Mouse (Mus musculus) regulatory T cell (primary cell): ENCODE data around the gene Hira.

Experiments
- in situ Hi-C: fragments of 300-600 bp; cut with MboI, MseI; formaldehyde crosslinking; loops from one replicate; pipeline ENCODE4 v1.15.1; 2025; ENCODE audit warnings: high pct_unique_total_duplicates

The Hira gene

DNA sequence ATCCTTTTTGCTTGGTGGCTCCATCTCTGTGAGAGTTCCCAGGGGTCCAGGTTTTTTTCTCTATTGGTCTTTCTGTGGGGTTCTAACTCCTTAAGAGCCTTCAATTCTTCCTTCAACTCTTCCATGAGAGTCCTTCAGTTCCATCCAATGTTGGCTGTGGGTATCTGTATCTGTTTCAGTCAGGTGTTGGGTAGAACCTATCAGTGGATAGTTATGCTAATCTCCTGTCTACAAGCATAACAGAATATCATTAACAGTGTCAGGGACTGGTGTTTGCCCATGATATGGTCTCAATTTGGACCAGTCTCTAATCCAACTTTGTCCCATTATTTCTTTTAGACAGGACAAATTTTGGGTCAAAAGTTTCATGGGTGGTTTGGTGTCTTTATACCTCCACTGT lies 137.8 kb downstream of the Hira start:
- in situ Hi-C loops, result no loop called here
